Mouse (Mus musculus) kidney, embryonic 16.5 days (tissue): ENCODE measurements around the gene Acad12. TPM values are rescaled to one million over a fixed set of nuclear protein-coding genes. Genes with fewer than 3 reads are reported as not detected.
"Not testable (repeated sequence)": the region's sequence is repeated elsewhere in the genome, so short reads cannot be mapped to it uniquely, and the experiment has no call there.

Source experiments
- ATAC-seq: fragments of 200-750 bp; cut with Nextera tagmentation; 2 replicates; pipeline ENCODE4 v1.8.0; 2017; ENCODE audit warnings: moderate TSS enrichment; ENCODE audit not compliant: low FRiP score, low TSS enrichment
- H3K27ac ChIP-seq: fragments of 300-500 bp; sonication (generic); 2 replicates; pipeline ENCODE4 v1.5.1; 2014; ENCODE audit warnings: low read length
- H3K27me3 ChIP-seq: fragments of 300-500 bp; sonication (generic); 2 replicates; pipeline ENCODE4 v1.6.1; 2014; ENCODE audit warnings: low read length, control low read depth, mixed read lengths; ENCODE audit not compliant: insufficient read depth
- H3K36me3 ChIP-seq: fragments of 300-500 bp; sonication (generic); 2 replicates; pipeline ENCODE4 v1.6.1; 2014; ENCODE audit warnings: low read length, control low read depth, mixed read lengths; ENCODE audit not compliant: insufficient read depth
- H3K4me1 ChIP-seq: fragments of 300-500 bp; sonication (generic); 2 replicates; pipeline ENCODE4 v1.6.1; 2014; ENCODE audit warnings: low read length, control low read depth, mixed read lengths; ENCODE audit not compliant: insufficient read depth
- H3K4me2 ChIP-seq: fragments of 300-500 bp; sonication (generic); replicated peaks from 2 replicates; pipeline ENCODE4 v1.6.1; 2014; ENCODE audit warnings: low read depth, low read length
- H3K4me3 ChIP-seq: fragments of 300-500 bp; sonication (generic); 2 replicates; pipeline ENCODE4 v1.5.1; 2014; ENCODE audit warnings: mild to moderate bottlenecking, low read length
- H3K9ac ChIP-seq: fragments of 300-500 bp; sonication (generic); replicated peaks from 2 replicates; pipeline ENCODE4 v1.6.1; 2014; ENCODE audit warnings: low read length
- H3K9me3 ChIP-seq: fragments of 300-500 bp; sonication (generic); 2 replicates; pipeline ENCODE4 v1.6.1; 2016; ENCODE audit warnings: low read length, control low read depth
- WGBS: fragments of 180-500 bp; shearing (Covaris S2); extraction: QIAGEN DNeasy Blood & Tissue Kit; methylation state at CpG from one replicate; pipeline ENCODE4 v1.1.7; 2014; 5-methylcytosine and 5-hydroxymethylcytosine counted together
- polyA plus RNA-seq: library from polyadenylated mRNA; unstranded; fragments of >200 nt; fragmentation: Nextera tagmentation; extraction: Ambion mirVana; gene quantifications from 2 replicates; pipeline ENCODE4 v1.2.1, GENCODE M21; 2015

Gene Acad12
- polyA plus RNA-seq, 1 experiment from 2014 or later, result 3.5 TPM

GRCm38 (mm10) chr5:121657656-121658055 is 38.9 kb upstream of the Acad12 start:
- WGBS, result 91% methylated on average over 6 of the region's 6 CpGs
- H3K4me2 ChIP-seq, result not testable (repeated sequence)

GRCm38 (mm10) chr5:121656866-121657265 is 38.1 kb upstream of the Acad12 start:
- H3K4me3 ChIP-seq, H3K4me2 ChIP-seq, H3K36me3 ChIP-seq, ATAC-seq, H3K9ac ChIP-seq, H3K27ac ChIP-seq, H3K9me3 ChIP-seq, H3K27me3 ChIP-seq: not testable (repeated sequence)
- WGBS, result 69% methylated on average over 6 of the region's 6 CpGs
- peaks cover 11% of the 10 kb centered on the region for H3K4me1 ChIP-seq

More at GRCm38 (mm10) chr5:121657656-121658055, 38.9 kb upstream of the Acad12 start:
- not testable (repeated sequence) for H3K36me3 ChIP-seq, H3K4me3 ChIP-seq, H3K27me3 ChIP-seq, H3K9ac ChIP-seq, H3K9me3 ChIP-seq, ATAC-seq, H3K27ac ChIP-seq
- peaks cover 12% of the 10 kb centered on the region for H3K4me1 ChIP-seq

GRCm38 (mm10) chr5:121654526-121654925 is 35.8 kb upstream of the Acad12 start:
- no peak overlapping the region for H3K27ac ChIP-seq
- no peak overlapping the region for H3K4me2 ChIP-seq
- 83% methylated on average over 4 of the region's 4 CpGs for WGBS
- ATAC-seq, result no peak
- H3K4me3 ChIP-seq, result no peak overlapping the region
- H3K36me3 ChIP-seq, result no peaks in the 10 kb centered on the region
- H3K9me3 ChIP-seq, result no peaks in the 10 kb centered on the region
- no peak overlapping the region for H3K9ac ChIP-seq
- H3K27me3 ChIP-seq, result no peaks in the 10 kb centered on the region
- no peaks in the 10 kb centered on the region for H3K4me1 ChIP-seq

DNA sequence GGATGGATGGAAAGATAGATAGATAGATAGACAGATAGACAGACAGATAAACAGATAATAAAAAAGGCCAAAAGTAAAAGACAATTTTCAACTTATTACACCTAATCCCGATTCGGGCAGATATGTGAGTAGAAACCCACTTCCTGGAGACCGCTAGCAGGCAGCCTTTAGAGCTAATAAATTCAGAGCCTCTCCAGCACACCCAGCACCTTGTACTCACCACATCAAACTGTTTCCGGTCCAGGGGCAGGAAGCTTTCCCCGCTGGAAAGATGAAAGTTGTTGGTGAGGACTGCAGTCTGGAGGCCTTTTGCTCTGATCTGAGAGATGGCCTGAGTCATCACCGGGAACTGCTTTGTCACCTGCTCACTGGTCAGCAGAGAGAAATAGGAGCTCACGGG is 30.4 kb upstream of the Acad12 start:
- ATAC-seq, result no peak
- Histone ChIP-seq H3K9ac (no peak overlapping the region), H3K9me3 (no peaks in the 10 kb centered on the region), H3K4me3 (no peak overlapping the region), H3K27ac (no peak overlapping the region), H3K27me3 (no peaks in the 10 kb centered on the region), H3K36me3 (no peaks in the 10 kb centered on the region), H3K4me2 (no peak overlapping the region), H3K4me1 (no peaks in the 10 kb centered on the region)
- 33% methylated on average over 7 of the region's 7 CpGs for WGBS

GRCm38 (mm10) chr5:121639601-121640000 is 20.9 kb upstream of the Acad12 start:
- no peaks in the 10 kb centered on the region for H3K4me1 ChIP-seq
- H3K4me2 ChIP-seq, result no peak overlapping the region
- H3K27me3 ChIP-seq, result no peaks in the 10 kb centered on the region
- ATAC-seq, result no peak
- no peak overlapping the region for H3K9ac ChIP-seq
- H3K36me3 ChIP-seq, result no peaks in the 10 kb centered on the region
- WGBS, result 85% methylated on average over 9 of the region's 9 CpGs
- H3K4me3 ChIP-seq, result no peak overlapping the region
- H3K27ac ChIP-seq, result no peak overlapping the region
- no peaks in the 10 kb centered on the region for H3K9me3 ChIP-seq

DNA sequence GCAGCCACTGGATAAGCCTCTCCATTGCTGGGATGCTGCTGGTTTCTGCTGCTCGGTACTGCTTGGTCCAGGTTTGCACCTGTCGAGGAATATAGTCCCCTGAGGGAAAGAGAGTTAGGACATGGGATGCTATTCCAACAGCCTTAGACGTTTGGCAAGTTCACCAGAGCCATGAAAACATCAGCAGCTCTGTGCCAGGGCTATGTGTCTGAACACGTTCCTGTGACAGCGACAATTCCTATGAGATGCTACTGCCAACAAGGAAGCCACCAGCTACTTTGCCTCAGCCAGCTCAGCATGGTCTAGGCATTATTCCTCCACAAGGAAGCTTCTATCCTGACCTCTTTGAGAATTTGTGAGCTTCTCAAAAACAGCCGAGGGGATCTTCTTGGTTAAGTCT is 18.6 kb upstream of the Acad12 start:
- ATAC-seq, result no peak
- WGBS, result 80% methylated on average over 6 of the region's 6 CpGs
- H3K27me3 ChIP-seq, result no peaks in the 10 kb centered on the region

GRCm38 (mm10) chr5:121634668-121635067 is 15.9 kb upstream of the Acad12 start:
- 89% methylated on average over 5 of the region's 5 CpGs for WGBS

More for the DNA sequence above, 18.6 kb upstream of the Acad12 start:
- H3K4me3 ChIP-seq, result no peak overlapping the region
- H3K4me2 ChIP-seq, result no peak overlapping the region
- no peaks in the 10 kb centered on the region for H3K36me3 ChIP-seq
- no peak overlapping the region for H3K9ac ChIP-seq
- no peaks in the 10 kb centered on the region for H3K4me1 ChIP-seq
- H3K27ac ChIP-seq, result no peak overlapping the region
- no peaks in the 10 kb centered on the region for H3K9me3 ChIP-seq

GRCm38 (mm10) chr5:121632804-121633203 is 14.1 kb upstream of the Acad12 start:
- H3K27me3 ChIP-seq, result no peaks in the 10 kb centered on the region
- H3K4me1 ChIP-seq, result no peaks in the 10 kb centered on the region
- H3K4me3 ChIP-seq, result no peak overlapping the region
- no peak overlapping the region for H3K27ac ChIP-seq
- H3K36me3 ChIP-seq, result no peaks in the 10 kb centered on the region
- no peak overlapping the region for H3K4me2 ChIP-seq
- no peaks in the 10 kb centered on the region for H3K9me3 ChIP-seq
- 38% methylated on average over 3 of the region's 3 CpGs for WGBS
- ATAC-seq, result no peak; the same call in 1 of the 2 replicates
- no peak overlapping the region for H3K9ac ChIP-seq

More at GRCm38 (mm10) chr5:121634668-121635067, 15.9 kb upstream of the Acad12 start:
- Histone ChIP-seq H3K4me3 (no peak overlapping the region), H3K9ac (no peak overlapping the region), H3K36me3 (no peaks in the 10 kb centered on the region), H3K27me3 (no peaks in the 10 kb centered on the region), H3K4me2 (no peak overlapping the region), H3K9me3 (no peaks in the 10 kb centered on the region), H3K27ac (no peak overlapping the region), H3K4me1 (no peaks in the 10 kb centered on the region)
- ATAC-seq, result no peak

DNA sequence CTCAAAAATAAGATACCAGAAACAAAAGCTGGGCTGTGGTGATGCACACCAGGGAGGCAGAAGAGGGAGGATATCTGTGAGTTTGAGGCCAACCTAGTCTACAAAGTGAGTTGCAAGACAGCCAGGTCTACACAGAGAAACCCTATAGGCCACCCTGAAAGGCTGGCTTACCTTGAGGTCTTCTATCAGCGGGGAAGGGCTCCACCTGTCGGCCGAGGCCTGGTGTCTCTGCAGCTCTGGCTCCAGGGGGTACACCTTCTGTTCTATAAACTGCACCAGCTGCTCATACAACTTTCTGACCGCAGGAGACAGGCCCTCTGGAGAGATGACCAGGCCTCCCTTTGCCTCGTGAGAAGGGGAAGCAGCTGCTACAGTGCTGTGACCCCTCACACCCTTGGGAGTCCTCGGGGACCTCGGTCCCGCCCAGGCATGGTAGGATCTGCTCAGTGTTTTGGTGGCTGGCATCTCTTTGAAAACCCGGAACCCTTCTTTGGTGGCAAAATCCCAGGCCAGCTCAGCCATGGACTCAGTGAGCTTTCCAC is 12.4 kb upstream of the Acad12 start:
- ATAC-seq, H3K4me2 ChIP-seq: not testable (repeated sequence)
- WGBS, result 54% methylated on average over 8 of the region's 9 CpGs

DNA sequence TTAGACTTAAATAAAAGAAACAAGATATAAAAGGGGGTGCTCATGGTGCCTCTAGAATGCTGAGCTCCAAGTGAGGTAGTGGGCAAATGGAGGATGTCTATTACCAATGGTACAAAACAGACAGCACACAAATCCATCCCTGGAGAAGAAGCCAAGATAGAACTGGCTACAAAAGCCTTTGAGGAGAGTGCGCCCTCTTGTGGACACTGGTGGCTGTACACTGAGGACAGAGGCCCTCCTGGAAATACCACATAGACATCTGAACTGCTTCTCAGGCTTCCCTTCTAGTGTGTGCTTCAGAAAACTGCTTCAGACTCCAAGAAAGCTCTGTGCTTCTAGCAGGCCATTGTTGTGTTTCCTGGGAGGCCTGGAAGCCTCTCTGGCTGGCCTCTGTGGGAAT is 9.1 kb upstream of the Acad12 start:
- WGBS, result 4% methylated on average over 1 of the region's 1 CpGs
- Histone ChIP-seq H3K4me1 (no peaks in the 10 kb centered on the region), H3K27me3 (no peaks in the 10 kb centered on the region), H3K36me3 (no peaks in the 10 kb centered on the region), H3K9ac (no peak overlapping the region), H3K9me3 (no peaks in the 10 kb centered on the region), H3K27ac (no peak overlapping the region), H3K4me2 (no peak overlapping the region), H3K4me3 (no peak overlapping the region)
- ATAC-seq, result no peak

More for the DNA sequence above, 12.4 kb upstream of the Acad12 start:
- H3K4me1 ChIP-seq, H3K4me3 ChIP-seq, H3K27ac ChIP-seq, H3K9me3 ChIP-seq, H3K9ac ChIP-seq, H3K36me3 ChIP-seq, H3K27me3 ChIP-seq: not testable (repeated sequence)
